Mouse (Mus musculus) kidney, adult 2 months (tissue): Measurements from ENCODE around the gene Zbtb20. TPM values are rescaled to one million over a fixed set of nuclear protein-coding genes. Genes with fewer than 3 reads are reported as not detected.
A peak's percentile ranks its signal among the peaks of the same experiment; 100 is the strongest.

Experiments used
- DNase-seq: peaks from one replicate; pipeline ENCODE4 v3.0.0; 2021
- H3K27ac ChIP-seq: fragments of 200-500 bp; 2 replicates; pipeline ENCODE4 v1.5.1; 2012; ENCODE audit warnings: low read depth, low read length, control low read depth, inconsistent platforms; ENCODE audit not compliant: insufficient read depth
- H3K27me3 ChIP-seq: fragments of 200-500 bp; replicated peaks from 2 replicates; pipeline ENCODE4 v1.6.1; 2012; ENCODE audit warnings: mild to moderate bottlenecking, moderate library complexity, low read length, inconsistent platforms; ENCODE audit not compliant: control insufficient read depth, insufficient read depth
- H3K36me3 ChIP-seq: fragments of 200-500 bp; 2 replicates; pipeline ENCODE4 v1.6.1; 2012; ENCODE audit warnings: mild to moderate bottlenecking, moderate library complexity, low read length, inconsistent platforms; ENCODE audit not compliant: control insufficient read depth, insufficient read depth
- H3K4me1 ChIP-seq: fragments of 200-500 bp; 2 replicates; pipeline ENCODE4 v1.6.1; 2011; ENCODE audit warnings: low read length; ENCODE audit not compliant: control insufficient read depth, insufficient read depth
- H3K4me3 ChIP-seq: fragments of 200-500 bp; 2 replicates; pipeline ENCODE4 v1.5.1; 2011; ENCODE audit warnings: mild to moderate bottlenecking, low read depth, low read length, control low read depth; ENCODE audit not compliant: insufficient read depth
- CTCF ChIP-seq: fragments of 200-500 bp; conservative IDR thresholded peaks from 2 replicates; pipeline ENCODE4 v1.5.1; 2011; ENCODE audit warnings: low read depth, mild to moderate bottlenecking, control low read depth, low read length, moderate library complexity, mixed read lengths; ENCODE audit not compliant: insufficient read depth, insufficient read length
- POLR2A ChIP-seq: fragments of 200-500 bp; IDR thresholded peaks from one replicate; pipeline ENCODE4 v1.6.1; 2011; ENCODE audit warnings: low read depth, low read length, control low read depth
- WGBS: fragments of 180-500 bp; shearing (Covaris S2); methylation state at CpG from one replicate; pipeline ENCODE4 v1.1.7; 2018; 5-methylcytosine and 5-hydroxymethylcytosine counted together
- polyA plus RNA-seq: library from polyadenylated mRNA; depleted of rRNA; stranded (reverse); fragments of >200 nt; gene quantifications from 2 replicates; pipeline ENCODE4 v1.2.3, GENCODE M21; 2012

Gene Zbtb20
- polyA plus RNA-seq, 1 experiment, result 25.1 TPM

- DNase-seq, result peak; percentile 33
- Histone ChIP-seq H3K27me3 (no peaks in the 10 kb centered on the region), H3K4me3 (no peak overlapping the region), H3K4me1 (peaks cover 19% of the 10 kb centered on the region), H3K36me3 (no peaks in the 10 kb centered on the region), H3K27ac (peak overlapping the region; percentile 80)
- TF ChIP-seq POLR2A, result no peak
- no peak for TF ChIP-seq CTCF
- WGBS, result 37% methylated on average over 3 of the region's 3 CpGs
Observed at GRCm38 (mm10) chr16:42910716-42911115, 35.0 kb downstream of the Zbtb20 start.

GRCm38 (mm10) chr16:42911326-42911725, 35.6 kb downstream of the Zbtb20 start:
- H3K27me3 ChIP-seq, result no peaks in the 10 kb centered on the region
- no peak for TF ChIP-seq CTCF
- TF ChIP-seq POLR2A, result no peak
- peak; percentile 63 for DNase-seq
- peak overlapping the region; percentile 99 for H3K27ac ChIP-seq
- peaks cover 19% of the 10 kb centered on the region for H3K4me1 ChIP-seq
- 37% methylated on average over 4 of the region's 4 CpGs for WGBS
- H3K36me3 ChIP-seq, result no peaks in the 10 kb centered on the region
- H3K4me3 ChIP-seq, result no peak overlapping the region

- Histone ChIP-seq H3K27me3 (no peaks in the 10 kb centered on the region), H3K4me1 (peaks cover 19% of the 10 kb centered on the region), H3K36me3 (no peaks in the 10 kb centered on the region), H3K4me3 (no peak overlapping the region), H3K27ac (peak overlapping the region; percentile 99)
- DNase-seq, result peak; percentile 56
- no peak for TF ChIP-seq CTCF
- 45% methylated on average over 5 of the region's 5 CpGs for WGBS
Observed at GRCm38 (mm10) chr16:42911815-42912214, 36.1 kb downstream of the Zbtb20 start.

GRCm38 (mm10) chr16:42913291-42913690, 37.6 kb downstream of the Zbtb20 start:
- Histone ChIP-seq H3K27ac (no peak overlapping the region), H3K4me1 (peaks cover 19% of the 10 kb centered on the region), H3K27me3 (no peaks in the 10 kb centered on the region), H3K36me3 (no peaks in the 10 kb centered on the region), H3K4me3 (no peak overlapping the region)
- WGBS, result 80% methylated on average over 8 of the region's 8 CpGs
- no peak for TF ChIP-seq POLR2A
- TF ChIP-seq CTCF, result no peak
- DNase-seq, result no peak

GRCm38 (mm10) chr16:42914457-42915085, 38.9 kb downstream of the Zbtb20 start:
- no peak for TF ChIP-seq POLR2A
- peak; percentile 53 for TF ChIP-seq CTCF
- Histone ChIP-seq H3K36me3 (no peaks in the 10 kb centered on the region), H3K27me3 (no peaks in the 10 kb centered on the region), H3K4me1 (peaks cover 23% of the 10 kb centered on the region), H3K27ac (no peak overlapping the region), H3K4me3 (no peak overlapping the region)
- DNase-seq, result peak; percentile 72
- 41% methylated on average over 8 of the region's 8 CpGs for WGBS

GRCm38 (mm10) chr16:42919992-42920760, 44.5 kb downstream of the Zbtb20 start:
- Histone ChIP-seq H3K36me3 (no peaks in the 10 kb centered on the region), H3K27me3 (no peaks in the 10 kb centered on the region), H3K27ac (no peak overlapping the region), H3K4me3 (no peak overlapping the region), H3K4me1 (peaks cover 4% of the 10 kb centered on the region; the same call in 1 of the 2 replicates)
- DNase-seq, result no peak
- TF ChIP-seq CTCF (no peak), POLR2A (no peak)
- WGBS, result 96% methylated on average over 5 of the region's 5 CpGs

- Histone ChIP-seq H3K4me1 (peaks cover 4% of the 10 kb centered on the region; the same call in 1 of the 2 replicates), H3K36me3 (no peaks in the 10 kb centered on the region), H3K4me3 (no peak overlapping the region), H3K27ac (no peak overlapping the region), H3K27me3 (no peaks in the 10 kb centered on the region)
- WGBS, result 68% methylated on average over 4 of the region's 4 CpGs
- TF ChIP-seq POLR2A, result no peak
- no peak for TF ChIP-seq CTCF
- DNase-seq, result no peak
Observed at GRCm38 (mm10) chr16:42921436-42921835, 45.8 kb downstream of the Zbtb20 start.
